Mouse (Mus musculus) kidney, adult 8-10 months (tissue): ENCODE results near the gene Kxd1.
"Not testable (repeated sequence)": the region's sequence is repeated elsewhere in the genome, so short reads cannot be mapped to it uniquely, and the experiment has no call there.

ENCODE experiments used
- DNase-seq, 2 experiments: peaks; one replicate each; pipeline ENCODE4 v3.0.0; 2022

Gene Kxd1

DNA sequence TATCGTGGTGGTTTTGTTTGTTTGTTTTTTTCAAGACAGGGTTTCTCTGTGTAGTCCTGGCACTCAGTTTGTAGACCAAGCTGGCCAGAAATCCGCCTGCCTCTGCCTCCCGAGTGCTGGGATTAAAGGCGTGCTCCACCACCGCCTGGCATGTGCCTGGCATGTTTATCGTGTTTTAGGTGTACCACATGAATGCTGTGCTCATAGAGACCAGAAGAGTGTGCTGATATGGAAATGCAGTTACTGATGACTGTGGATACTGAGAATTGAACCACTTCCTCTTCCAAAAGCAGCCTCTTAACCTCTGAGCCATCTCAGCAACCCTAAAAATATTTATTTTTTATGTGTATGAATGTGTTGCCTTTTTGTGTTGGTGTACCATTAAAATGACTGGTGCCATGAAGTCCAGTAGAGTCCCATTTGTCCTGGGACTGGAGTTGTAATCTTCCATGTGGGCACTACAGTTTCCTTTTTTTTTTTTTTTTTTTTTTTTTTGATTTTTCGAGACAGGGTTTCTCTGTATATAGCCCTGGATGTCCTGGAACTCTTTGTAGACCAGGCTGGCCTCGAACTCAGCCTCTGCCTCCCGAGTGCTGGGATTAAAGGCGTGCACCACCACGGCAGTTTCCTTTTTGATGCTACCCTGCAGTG, 15.4 kb downstream of the Kxd1 start:
- no peak for DNase-seq

DNA sequence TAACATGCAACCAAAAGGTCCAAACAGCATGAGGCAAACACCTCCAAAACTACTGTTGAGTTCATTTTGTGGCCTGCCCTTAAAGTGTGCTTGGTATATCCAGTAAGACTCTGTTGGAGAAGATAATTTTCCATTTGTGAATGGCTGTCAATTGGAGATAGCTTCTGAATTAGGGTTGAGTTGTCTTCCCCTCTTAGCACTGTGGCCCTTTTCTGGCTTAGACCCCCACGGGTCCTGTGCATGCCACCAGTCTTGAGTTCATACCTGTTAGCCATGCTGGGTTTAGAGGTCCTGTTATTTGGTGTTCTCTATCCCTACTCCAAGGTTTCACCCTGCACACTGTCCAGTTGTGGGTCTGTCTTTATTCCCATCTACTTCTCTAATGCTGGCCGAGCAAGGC, 16.0 kb downstream of the Kxd1 start:
- DNase-seq = no peak

GRCm38 (mm10) chr8:70511174-70511573, 16.6 kb downstream of the Kxd1 start:
- DNase-seq = not testable (repeated sequence)

GRCm38 (mm10) chr8:70510228-70510915, 17.4 kb downstream of the Kxd1 start, which contains the start of gene Uba52:
Gene Uba52 (minus strand): TSS chr8:70510801.
- peak; percentile 96 to 97 for DNase-seq

DNA sequence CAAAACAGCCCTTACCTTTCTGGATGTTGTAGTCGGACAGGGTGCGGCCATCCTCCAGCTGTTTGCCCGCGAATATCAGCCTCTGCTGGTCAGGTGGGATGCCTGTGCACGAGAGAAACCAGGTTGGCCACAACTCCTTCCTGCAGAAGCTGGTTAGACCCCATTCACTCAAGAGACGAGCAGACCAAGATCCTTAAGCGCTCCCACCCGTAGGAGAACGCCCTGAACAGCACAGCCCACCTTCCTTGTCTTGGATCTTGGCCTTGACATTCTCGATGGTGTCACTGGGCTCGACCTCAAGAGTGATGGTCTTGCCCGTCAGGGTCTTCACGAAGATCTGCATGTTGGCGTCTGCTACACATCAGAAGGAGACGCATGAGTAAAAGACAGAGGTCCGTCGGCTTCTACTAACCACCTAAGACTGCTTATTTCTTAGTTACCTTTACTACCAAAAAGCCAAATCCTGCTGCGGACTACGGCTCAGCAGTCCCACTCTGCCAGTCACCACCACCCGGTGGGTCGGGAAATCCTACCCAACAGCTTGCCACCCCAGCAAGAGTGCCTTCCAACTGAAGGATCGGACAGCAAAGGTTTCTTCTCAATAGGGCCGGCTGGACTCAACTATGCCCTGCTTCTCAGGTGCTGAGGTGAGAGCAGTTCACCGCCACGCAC, 18.3 kb downstream of the Kxd1 start:
- no peak for DNase-seq

- no peak for DNase-seq
These were observed 20.7 kb downstream of the Kxd1 start for GRCm38 (mm10) chr8:70507027-70507393.

GRCm38 (mm10) chr8:70506328-70507026, 21.3 kb downstream of the Kxd1 start, which contains the start of gene Rex1bd:
Gene Rex1bd (minus strand): TSS chr8:70506752.
- DNase-seq = peak; percentile 94 to 96

DNA sequence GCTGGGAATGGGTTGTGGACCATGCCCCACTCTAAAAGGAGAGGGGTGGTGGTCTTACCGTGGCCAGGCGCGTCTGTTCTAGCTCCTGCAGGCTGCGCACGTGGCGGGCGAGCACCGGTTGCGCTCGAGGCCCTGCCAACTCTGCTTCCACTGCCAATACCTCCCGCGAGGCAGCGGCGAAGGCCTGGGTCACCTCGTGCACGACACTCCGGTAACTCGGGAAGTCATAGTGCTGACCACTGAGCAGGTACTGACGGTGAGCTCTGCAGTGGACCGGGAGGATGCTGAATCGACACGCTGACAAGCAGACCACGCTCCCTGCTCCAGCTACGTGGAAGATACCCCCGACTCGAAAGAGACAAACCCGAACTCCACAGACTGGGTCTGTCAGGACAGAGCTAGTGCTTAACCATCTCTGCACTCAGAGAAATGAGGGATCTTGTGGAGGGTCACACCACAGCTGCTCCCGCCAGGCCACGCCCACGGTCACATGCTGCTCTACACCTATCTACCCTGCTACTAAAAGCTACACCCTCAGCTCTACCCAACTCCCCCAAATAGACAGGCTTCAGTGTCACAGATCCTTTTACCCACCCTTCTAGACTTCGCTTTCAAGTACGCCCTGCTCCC, 21.9 kb downstream of the Kxd1 start:
- no peak for DNase-seq

DNA sequence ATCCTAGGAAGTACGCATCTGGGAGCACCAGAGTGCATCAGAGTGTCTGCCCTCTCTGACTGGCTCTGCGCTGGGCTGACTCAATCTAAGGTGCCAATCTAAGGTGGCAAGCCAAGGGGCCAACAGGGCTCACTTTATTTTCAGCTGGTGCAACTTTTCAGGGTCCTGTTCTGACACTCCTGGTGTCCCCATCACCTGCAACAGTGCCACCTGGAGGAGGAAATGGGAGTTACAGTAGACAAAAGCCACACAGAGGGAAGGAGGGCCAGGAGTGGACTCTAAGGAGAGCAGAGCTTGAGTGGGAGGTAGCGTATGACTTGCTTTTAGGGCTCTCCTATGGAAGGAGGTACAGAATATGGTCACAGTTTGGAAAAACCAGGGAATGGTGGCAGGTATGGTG, 22.9 kb downstream of the Kxd1 start:
- DNase-seq = peak; percentile 65 to 76

DNA sequence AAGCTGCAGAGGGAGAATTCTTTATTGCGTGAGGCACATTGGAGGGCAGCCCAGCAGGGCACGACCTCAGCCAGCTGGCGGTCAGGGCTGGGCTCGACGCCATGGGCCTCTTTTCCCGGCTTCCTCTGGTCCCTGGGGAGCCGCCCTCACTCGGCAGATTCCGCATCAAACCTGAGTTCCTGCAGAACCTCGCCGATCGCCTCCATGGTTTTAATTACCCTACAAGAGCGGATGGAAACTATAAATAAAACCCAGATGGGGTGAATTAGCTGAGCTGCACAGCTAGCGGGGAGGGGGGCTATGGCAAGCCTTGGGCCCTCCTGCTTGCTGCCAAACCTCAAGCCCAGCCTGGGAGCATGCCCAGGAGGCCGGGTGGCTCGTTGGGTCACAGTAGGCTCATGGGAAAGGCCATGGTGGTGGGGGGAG, 23.5 kb downstream of the Kxd1 start:
- peak; percentile 59 to 61 for DNase-seq

- peak in 1 of 2 experiments; percentile 62 for DNase-seq
These were observed 24.6 kb downstream of the Kxd1 start for GRCm38 (mm10) chr8:70503062-70503750.

DNA sequence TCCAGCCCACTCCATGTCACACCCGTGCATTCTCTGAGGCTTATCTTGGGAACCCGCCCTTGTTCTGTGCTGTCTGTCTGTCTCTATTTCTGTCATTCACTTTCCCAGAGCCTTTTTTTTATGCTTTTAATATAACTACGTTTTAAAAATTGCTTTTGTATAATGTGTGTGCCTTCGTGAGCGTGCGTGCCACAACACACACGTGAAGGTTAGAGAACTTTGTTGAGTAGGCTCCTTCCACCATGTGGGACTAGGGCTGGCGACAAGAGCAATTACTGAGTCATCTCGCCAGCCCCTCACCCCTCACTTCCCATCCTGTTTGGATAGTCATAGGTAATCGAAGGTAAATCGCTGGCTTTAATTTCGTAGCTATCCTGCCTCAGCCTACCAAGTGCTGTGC, 25.2 kb downstream of the Kxd1 start:
- no peak for DNase-seq

DNA sequence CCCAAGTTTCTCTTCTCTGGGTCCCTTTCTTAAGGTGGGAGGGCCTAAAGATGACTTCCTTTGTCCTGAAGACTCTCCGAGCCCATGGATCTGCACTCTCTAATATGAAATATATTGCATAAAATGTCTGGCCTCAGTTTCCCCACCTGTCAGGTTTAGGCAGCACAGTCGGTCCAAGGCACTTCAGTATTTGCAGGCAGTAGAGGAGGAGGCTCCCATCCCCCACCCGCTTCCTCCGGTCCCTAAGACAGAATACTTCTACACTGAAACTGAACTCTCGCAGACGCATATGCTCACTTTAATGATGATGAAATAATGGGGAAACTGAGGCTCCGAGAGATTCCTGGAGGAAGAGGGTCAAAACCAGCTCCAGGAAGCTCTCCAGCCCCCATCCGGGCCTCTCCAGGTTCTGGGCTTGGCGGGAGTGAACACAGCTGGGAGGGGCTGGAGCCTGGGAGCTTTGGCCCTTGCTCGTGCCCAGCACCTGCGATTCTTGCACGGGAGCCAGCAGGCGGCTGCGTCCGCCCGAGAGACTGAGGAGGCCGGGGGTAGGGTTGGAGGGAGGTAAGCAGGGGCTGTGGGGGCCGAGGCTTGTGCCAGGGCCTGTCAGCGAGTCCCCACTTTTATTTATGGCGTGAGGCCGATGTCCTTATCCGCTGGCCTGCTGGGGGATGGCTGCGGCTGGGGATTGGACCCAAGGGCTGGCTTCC, 25.8 kb downstream of the Kxd1 start:
- no peak for DNase-seq

DNA sequence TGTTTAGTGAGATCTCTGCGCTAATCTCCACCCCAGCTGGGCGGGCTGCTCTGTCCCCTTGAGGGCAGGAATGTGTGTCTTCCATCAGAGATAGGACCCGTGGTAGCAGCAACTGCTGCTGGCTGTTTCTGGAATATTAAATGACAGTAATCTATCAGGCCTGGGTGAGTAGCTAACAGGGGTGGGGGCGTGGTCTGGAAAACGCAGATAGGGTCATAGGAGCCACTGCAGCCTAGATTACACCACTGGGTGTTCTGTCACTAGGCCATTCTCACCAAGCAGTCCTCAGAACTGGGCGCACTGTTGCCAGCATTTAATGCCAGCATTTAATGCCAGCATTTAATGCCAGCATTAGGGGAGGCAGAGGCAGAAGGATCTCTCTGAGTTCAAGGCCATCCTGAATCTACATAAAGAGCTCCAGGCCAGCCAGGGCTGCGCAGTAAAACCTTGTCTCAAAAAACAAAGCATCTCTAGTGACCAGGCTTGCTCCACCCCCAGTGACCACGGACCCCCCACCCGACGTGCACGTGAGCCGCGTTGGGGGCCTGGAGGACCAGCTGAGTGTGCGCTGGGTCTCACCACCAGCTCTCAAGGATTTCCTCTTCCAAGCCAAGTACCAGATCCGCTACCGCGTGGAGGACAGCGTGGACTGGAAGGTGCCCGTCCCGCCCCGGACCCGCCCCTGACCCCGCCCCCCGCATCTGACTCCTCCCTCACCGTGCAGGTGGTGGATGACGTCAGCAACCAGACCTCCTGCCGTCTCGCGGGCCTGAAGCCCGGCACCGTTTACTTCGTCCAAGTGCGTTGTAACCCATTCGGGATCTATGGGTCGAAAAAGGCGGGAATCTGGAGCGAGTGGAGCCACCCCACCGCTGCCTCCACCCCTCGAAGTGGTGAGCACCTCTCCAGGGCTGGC, 27.1 kb downstream of the Kxd1 start:
- no peak for DNase-seq

GRCm38 (mm10) chr8:70495771-70496062, 32.0 kb downstream of the Kxd1 start:
- DNase-seq = no peak

DNA sequence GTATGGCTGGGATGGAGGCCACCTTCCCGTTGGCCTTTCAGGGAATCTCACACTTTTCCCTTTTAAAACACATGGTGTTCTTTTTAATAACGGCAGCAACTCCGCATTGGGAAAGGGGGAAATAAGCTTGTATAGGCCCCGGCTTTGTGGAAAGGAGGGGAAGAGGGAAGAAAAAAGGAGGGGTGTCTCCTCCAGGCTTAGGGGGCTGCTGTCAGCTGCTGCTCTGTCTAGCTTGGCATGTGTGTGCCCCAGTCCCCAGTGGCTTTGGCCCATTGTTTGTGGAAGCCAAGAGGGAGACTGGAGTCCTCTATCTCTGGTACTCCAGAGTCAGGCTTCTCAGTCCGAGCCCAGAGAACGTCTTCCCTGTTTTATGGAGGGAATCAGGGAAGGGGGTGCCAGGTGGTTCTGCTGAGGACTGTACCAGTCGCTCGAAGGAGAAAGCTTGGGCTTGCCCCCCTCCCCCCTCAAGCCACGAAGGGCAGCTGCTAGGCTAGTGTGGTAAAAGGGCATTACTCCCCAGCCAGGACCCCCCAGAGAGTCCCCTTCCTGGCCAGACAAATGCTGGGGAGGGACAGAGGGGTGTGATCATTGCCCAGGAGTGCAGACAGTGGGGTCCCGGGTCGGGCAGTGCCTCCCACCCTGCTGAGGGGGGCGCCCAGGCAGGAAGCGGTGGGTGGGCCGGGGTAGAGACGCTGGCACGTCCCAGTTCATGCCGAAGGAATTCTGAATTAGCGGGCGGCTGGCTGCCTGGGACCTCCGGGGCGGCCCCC, 32.6 kb downstream of the Kxd1 start:
- DNase-seq = no peak

- no peak for DNase-seq
These were observed 33.3 kb downstream of the Kxd1 start for GRCm38 (mm10) chr8:70494416-70494945.

DNA sequence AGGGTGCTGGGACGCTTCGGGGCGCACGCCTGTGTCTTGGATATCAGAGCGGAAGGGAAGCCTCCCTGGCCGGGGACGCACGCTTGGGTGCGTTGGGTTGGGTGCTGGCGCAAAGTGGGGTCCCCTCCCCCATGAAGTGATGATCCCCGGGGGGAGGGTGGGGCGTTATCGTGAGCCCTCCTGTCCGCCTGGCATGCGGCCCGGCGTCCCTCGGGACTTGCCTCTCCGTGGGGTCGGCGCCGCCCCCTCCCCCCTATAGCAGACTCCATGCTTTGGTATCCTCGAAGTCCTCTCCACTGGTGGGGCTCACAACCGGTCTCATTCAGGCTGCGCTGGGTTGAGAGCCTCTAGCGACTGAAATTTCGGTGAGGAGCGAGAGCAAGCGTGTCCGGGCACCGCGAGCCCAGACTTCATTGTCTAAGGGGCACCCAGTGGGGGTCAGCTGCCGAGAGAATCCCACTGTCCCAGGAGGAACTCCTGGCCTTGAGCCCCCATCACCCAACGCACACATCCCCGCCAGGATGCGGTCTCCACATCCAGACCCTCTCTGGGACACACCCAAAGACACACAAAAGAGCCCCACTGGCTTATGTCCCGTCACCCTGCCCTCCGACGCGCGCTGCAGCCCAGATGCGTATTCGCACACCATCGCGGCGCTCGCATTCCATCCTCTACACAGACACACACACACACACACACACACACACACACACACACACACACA, 33.9 kb downstream of the Kxd1 start:
- no peak for DNase-seq
